ENCODE assay signal across 13 mouse cellular contexts in the genomic region with DNA sequence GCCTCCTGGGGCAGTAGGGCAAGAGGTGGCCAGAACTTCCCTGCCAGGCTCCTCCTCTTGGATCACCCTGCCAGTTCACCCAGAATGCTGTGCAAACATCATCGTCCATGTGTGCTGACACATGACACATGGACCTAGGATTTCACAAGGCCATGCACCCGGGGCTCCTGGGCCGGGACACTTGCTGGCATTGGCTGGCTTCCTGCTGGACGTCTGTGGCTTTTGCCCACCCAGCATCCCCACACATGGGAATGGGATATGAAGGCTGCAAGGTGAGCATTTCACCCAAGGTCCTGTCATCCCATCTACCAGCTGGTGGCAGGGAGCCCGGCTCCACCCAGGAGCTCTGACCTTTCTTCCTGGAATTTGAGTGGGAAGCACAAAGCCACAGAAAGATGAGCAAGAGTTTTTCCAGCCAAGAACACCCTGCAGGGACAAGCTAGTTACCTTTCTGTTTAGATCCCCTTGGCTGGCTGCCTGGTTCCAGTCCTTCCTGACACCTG. TPM values are rescaled to one million over a fixed set of nuclear protein-coding genes. Genes with fewer than 3 reads are reported as not detected.
DNase-seq lines count a peak whose midpoint lies in the region; ATAC-seq and TF ChIP-seq lines count a peak whose summit lies in the region.
"Had no signal": no experiment of that assay in that cellular context is flagged by ENCODE, and none has a peak within 500 bp of the region (broad histone marks: within the 10 kb centered on the region; RNA-seq: fewer than 3 reads in every experiment).

No protein-coding gene starts in this region.

- H3K9me3 ChIP-seq in lung, postnatal 0 days (ENCODE audit: low read length), result no peaks in the 10 kb centered on the region
- H3K9me3 ChIP-seq: heart, embryonic 15.5 days; intestine, embryonic 15.5 days; limb, embryonic 12.5 days had no signal

- H3K9ac ChIP-seq in lung, postnatal 0 days (replicated peaks; ENCODE audit: low read depth), result no peak overlapping the region
- H3K9ac ChIP-seq: forebrain, postnatal 0 days; heart, embryonic 15.5 days; intestine, embryonic 15.5 days; limb, embryonic 12.5 days had no signal

- no peaks in the 10 kb centered on the region for H3K27me3 ChIP-seq in lung, postnatal 0 days (replicated peaks; ENCODE audit: insufficient read depth, low read length)
- H3K27me3 ChIP-seq: heart, embryonic 15.5 days; intestine, embryonic 15.5 days had no signal

- no peaks in the 10 kb centered on the region for H3K36me3 ChIP-seq in lung, postnatal 0 days (ENCODE audit: insufficient read depth, low read length)
- H3K36me3 ChIP-seq: heart, embryonic 15.5 days; intestine, embryonic 15.5 days; limb, embryonic 12.5 days had no signal

- peak; percentile 82 for DNase-seq in Muller cell, postnatal 12 days (ENCODE audit: inconsistent ontology term)
- DNase-seq in adrenal gland, adult 8-10 months, result peak; percentile 77
- peak; percentile 78 to 79 for DNase-seq in cerebellum, postnatal 36 days
- DNase-seq in lung, postnatal 0 days (ENCODE audit: low spot score), result peak; percentile 70
- no peak for DNase-seq in spleen, postnatal 4 days (ENCODE audit: low spot score in 2 of 2)
- no peak for DNase-seq in natural killer cell, adult 2 months (ENCODE audit: low spot score in 2 of 2)
- DNase-seq: embryo, embryonic 11 days; forebrain, postnatal 0 days; thymus, postnatal 4 days had no signal

- TF ChIP-seq CTCF in lung, postnatal 0 days (IDR thresholded peaks at IDR 0.05), result no peak

- H3K4me1 ChIP-seq in lung, postnatal 0 days (ENCODE audit: insufficient read depth, low read depth, low read length), result no peaks in the 10 kb centered on the region
- H3K4me1 ChIP-seq: intestine, embryonic 15.5 days; limb, embryonic 12.5 days had no signal

- WGBS in lung, postnatal 0 days, result 52% methylated on average over 5 of the region's 5 CpGs

- H3K27ac ChIP-seq in lung, postnatal 0 days (ENCODE audit: low read length), result no peak overlapping the region
- H3K27ac ChIP-seq: heart, embryonic 15.5 days; intestine, embryonic 15.5 days; limb, embryonic 12.5 days had no signal

- TF ChIP-seq EP300 in lung, postnatal 0 days (IDR thresholded peaks at IDR 0.05), result no peak

- no peak overlapping the region for H3K4me3 ChIP-seq in lung, postnatal 0 days (ENCODE audit: low read depth, low read length)
- H3K4me3 ChIP-seq: heart, embryonic 15.5 days; intestine, embryonic 15.5 days; limb, embryonic 12.5 days had no signal

- no peak overlapping the region for H3K4me2 ChIP-seq in lung, postnatal 0 days (replicated peaks; ENCODE audit: low read depth, low read length)
- H3K4me2 ChIP-seq: heart, embryonic 15.5 days; intestine, embryonic 15.5 days; limb, embryonic 12.5 days had no signal

- peak; percentile 78 for ATAC-seq in lung, postnatal 0 days
- ATAC-seq in erythroid progenitor cell, adult 5-6 weeks (replicated peaks; ENCODE audit: low FRiP score, poor library complexity, severe bottlenecking), result no peak
- ATAC-seq: forebrain, postnatal 0 days; intestine, embryonic 15.5 days had no signal

RNA-seq across cellular contexts. Expression of a gene that starts 8.0 kb away (rescaled TPM):
- total RNA-seq in adrenal gland, adult 8-10 months (2022), result 10 to 100 TPM; 41.6 to 78.2 (median 55.4) TPM
- polyA plus RNA-seq in lung, postnatal 0 days (2015; fragmentation: Nextera tagmentation; extraction: Ambion mirVana), result 12.6 and 12.8 TPM in 2 replicates
- 168 and 179 TPM in 2 replicates for total RNA-seq in erythroid progenitor cell, adult 5-6 weeks (2015; ENCODE audit: low replicate concordance)
- total RNA-seq in erythroid progenitor cell, adult 5-6 weeks (2017; ENCODE audit: low replicate concordance), result 159 and 259 TPM in 2 replicates

Comparison
In these comparisons a context has a peak if more than half of its experiments do, and no peak if none do; other contexts are left out.
1. DNase-seq: peak in Muller cell, postnatal 12 days (single experiment), adrenal gland, adult 8-10 months (single experiment), cerebellum, postnatal 36 days (2 of 2) and lung, postnatal 0 days (single experiment); none in spleen, postnatal 4 days (0 of 2) and natural killer cell, adult 2 months (0 of 2).